Mouse (Mus musculus): ENCODE measurements around the gene Ppp1r12b. TPM values are rescaled to one million over a fixed set of nuclear protein-coding genes. Genes with fewer than 3 reads are reported as not detected.

The Ppp1r12b gene
- polyA plus RNA-seq, 1 experiment from 2014 or later, result 3.2 TPM

DNA sequence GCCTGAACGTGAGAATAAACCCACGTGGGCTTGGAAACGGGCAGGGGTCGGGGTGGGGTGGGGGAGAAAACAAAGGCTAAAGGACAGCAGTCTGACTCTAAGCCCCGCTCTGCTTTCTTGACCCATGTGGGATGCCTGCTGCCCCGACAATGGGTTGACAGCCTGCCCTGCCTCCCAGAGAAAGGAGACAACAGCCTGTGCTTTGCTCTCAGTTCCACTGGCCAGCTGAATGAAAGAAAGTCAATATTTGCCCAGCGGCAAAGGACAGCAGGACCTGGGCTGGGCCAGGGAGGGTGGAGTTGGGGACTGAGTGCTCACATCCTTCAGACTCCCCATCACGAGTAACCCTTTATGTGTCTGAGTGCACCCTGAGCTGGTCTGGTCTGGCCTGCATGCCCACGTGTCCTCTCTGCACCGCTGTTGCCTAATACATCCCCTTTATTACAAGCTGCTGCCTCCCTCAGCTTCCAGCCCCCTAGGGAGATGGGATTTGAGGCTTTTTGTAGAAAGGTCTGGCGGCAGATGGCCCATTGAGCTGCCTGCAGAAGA, 242.2 kb downstream of the Ppp1r12b start:
- H3K4me2 ChIP-seq (ENCODE audit: low read length), result no peak overlapping the region
- no peak overlapping the region for H3K27ac ChIP-seq
- no peaks in the 10 kb centered on the region for H3K9me3 ChIP-seq (replicated peaks; ENCODE audit: low read length)
- peaks cover 6% of the 10 kb centered on the region for H3K4me1 ChIP-seq (replicated peaks; ENCODE audit: insufficient read depth, low read length)
- WGBS, result 46% methylated on average over 11 of the region's 11 CpGs
- TF ChIP-seq CTCF (IDR thresholded peaks at IDR 0.05; ENCODE audit: low read depth), result no peak
- ATAC-seq (replicated peaks; ENCODE audit: low FRiP score, low read depth), result no peak
- no peaks in the 10 kb centered on the region for H3K36me3 ChIP-seq (ENCODE audit: insufficient read depth, low read length)
- H3K9ac ChIP-seq (ENCODE audit: low read depth, low read length), result no peak overlapping the region
- H3K27me3 ChIP-seq (ENCODE audit: insufficient read depth, low read length), result 0 out of 2 replicates have a peak, but pooled peaks cover 6% of the 10 kb centered on the region
- H3K4me3 ChIP-seq (replicated peaks; ENCODE audit: low read depth, low read length), result no peak overlapping the region
- no peak for DNase-seq (ENCODE audit: low spot score)

- Histone ChIP-seq H3K27ac (no peak overlapping the region), H3K9ac (ENCODE audit: low read depth, low read length) (no peak overlapping the region), H3K4me1 (replicated peaks; ENCODE audit: insufficient read depth, low read length) (peaks cover 6% of the 10 kb centered on the region), H3K4me3 (replicated peaks; ENCODE audit: low read depth, low read length) (no peak overlapping the region), H3K27me3 (ENCODE audit: insufficient read depth, low read length) (0 out of 2 replicates have a peak, but pooled peaks cover 6% of the 10 kb centered on the region), H3K4me2 (ENCODE audit: low read length) (no peak overlapping the region), H3K9me3 (replicated peaks; ENCODE audit: low read length) (no peaks in the 10 kb centered on the region), H3K36me3 (ENCODE audit: insufficient read depth, low read length) (no peaks in the 10 kb centered on the region)
- WGBS, result 84% methylated on average over 9 of the region's 9 CpGs
- ATAC-seq (replicated peaks; ENCODE audit: low FRiP score, low read depth) (no peak), DNase-seq (ENCODE audit: low spot score) (no peak)
- no peak for TF ChIP-seq CTCF (IDR thresholded peaks at IDR 0.05; ENCODE audit: low read depth)
These were observed 242.9 kb downstream of the Ppp1r12b start for GRCm38 (mm10) chr1:134712781-134713299.

GRCm38 (mm10) chr1:134711653-134712052, 244.1 kb downstream of the Ppp1r12b start:
- Histone ChIP-seq H3K4me1 (replicated peaks; ENCODE audit: insufficient read depth, low read length) (peaks cover 6% of the 10 kb centered on the region), H3K27ac (no peak overlapping the region), H3K9ac (ENCODE audit: low read depth, low read length) (no peak overlapping the region), H3K27me3 (ENCODE audit: insufficient read depth, low read length) (0 out of 2 replicates have a peak, but pooled peaks cover 6% of the 10 kb centered on the region), H3K9me3 (replicated peaks; ENCODE audit: low read length) (no peaks in the 10 kb centered on the region), H3K36me3 (ENCODE audit: insufficient read depth, low read length) (no peaks in the 10 kb centered on the region), H3K4me2 (ENCODE audit: low read length) (no peak overlapping the region), H3K4me3 (replicated peaks; ENCODE audit: low read depth, low read length) (no peak overlapping the region)
- ATAC-seq (replicated peaks; ENCODE audit: low FRiP score, low read depth) (no peak), DNase-seq (ENCODE audit: low spot score) (no peak)
- 68% methylated on average over 5 of the region's 5 CpGs for WGBS
- no peak for TF ChIP-seq CTCF (IDR thresholded peaks at IDR 0.05; ENCODE audit: low read depth)

GRCm38 (mm10) chr1:134711061-134711460, 244.7 kb downstream of the Ppp1r12b start:
- no peaks in the 10 kb centered on the region for H3K36me3 ChIP-seq (ENCODE audit: insufficient read depth, low read length)
- DNase-seq (ENCODE audit: low spot score) (no peak), ATAC-seq (replicated peaks; ENCODE audit: low FRiP score, low read depth) (no peak)
- 0 out of 2 replicates have a peak, but pooled peaks cover 6% of the 10 kb centered on the region for H3K27me3 ChIP-seq (ENCODE audit: insufficient read depth, low read length)
- H3K4me2 ChIP-seq (ENCODE audit: low read length), result no peak overlapping the region
- H3K27ac ChIP-seq, result no peak overlapping the region
- peaks cover 6% of the 10 kb centered on the region for H3K4me1 ChIP-seq (replicated peaks; ENCODE audit: insufficient read depth, low read length)
- no peak for TF ChIP-seq CTCF (IDR thresholded peaks at IDR 0.05; ENCODE audit: low read depth)
- H3K9me3 ChIP-seq (replicated peaks; ENCODE audit: low read length), result no peaks in the 10 kb centered on the region
- no peak overlapping the region for H3K9ac ChIP-seq (ENCODE audit: low read depth, low read length)
- WGBS, result 54% methylated on average over 7 of the region's 7 CpGs
- no peak overlapping the region for H3K4me3 ChIP-seq (replicated peaks; ENCODE audit: low read depth, low read length)

GRCm38 (mm10) chr1:134709411-134710306, 246.1 kb downstream of the Ppp1r12b start:
- 13% methylated on average over 26 of the region's 26 CpGs for WGBS
- no peaks in the 10 kb centered on the region for H3K9me3 ChIP-seq (replicated peaks; ENCODE audit: low read length)

GRCm38 (mm10) chr1:134708801-134709385, 246.8 kb downstream of the Ppp1r12b start:
- no peak for TF ChIP-seq CTCF (IDR thresholded peaks at IDR 0.05; ENCODE audit: low read depth)
- ATAC-seq (replicated peaks; ENCODE audit: low FRiP score, low read depth) (peak; percentile 41), DNase-seq (ENCODE audit: low spot score) (peak; percentile 62)

More at GRCm38 (mm10) chr1:134709411-134710306, 246.1 kb downstream of the Ppp1r12b start:
- peak overlapping the region; percentile 91 for H3K4me2 ChIP-seq (ENCODE audit: low read length)
- peak overlapping the region; percentile 8; the same call in 1 of the 2 replicates for H3K27ac ChIP-seq
- ATAC-seq (replicated peaks; ENCODE audit: low FRiP score, low read depth), result 0 out of 2 replicates have a peak, but pooled peaks have one; percentile 19
- TF ChIP-seq CTCF (IDR thresholded peaks at IDR 0.05; ENCODE audit: low read depth), result peak; percentile 26; the same call in 1 of the 2 replicates
- peak; percentile 18 for DNase-seq (ENCODE audit: low spot score)
- H3K4me1 ChIP-seq (replicated peaks; ENCODE audit: insufficient read depth, low read length), result peaks cover 6% of the 10 kb centered on the region
- peak overlapping the region; percentile 50 for H3K4me3 ChIP-seq (replicated peaks; ENCODE audit: low read depth, low read length)
- 0 out of 2 replicates have a peak, but pooled peaks cover 6% of the 10 kb centered on the region for H3K27me3 ChIP-seq (ENCODE audit: insufficient read depth, low read length)
- H3K9ac ChIP-seq (ENCODE audit: low read depth, low read length), result peak overlapping the region; percentile 55
- H3K36me3 ChIP-seq (ENCODE audit: insufficient read depth, low read length), result no peaks in the 10 kb centered on the region

More at GRCm38 (mm10) chr1:134708801-134709385, 246.8 kb downstream of the Ppp1r12b start:
- Histone ChIP-seq H3K9ac (ENCODE audit: low read depth, low read length) (peak overlapping the region; percentile 55), H3K27ac (peak overlapping the region; percentile 8; the same call in 1 of the 2 replicates), H3K4me1 (replicated peaks; ENCODE audit: insufficient read depth, low read length) (peaks cover 6% of the 10 kb centered on the region), H3K4me3 (replicated peaks; ENCODE audit: low read depth, low read length) (peak overlapping the region; percentile 50), H3K9me3 (replicated peaks; ENCODE audit: low read length) (no peaks in the 10 kb centered on the region), H3K27me3 (ENCODE audit: insufficient read depth, low read length) (0 out of 2 replicates have a peak, but pooled peaks cover 6% of the 10 kb centered on the region), H3K4me2 (ENCODE audit: low read length) (peak overlapping the region; percentile 91), H3K36me3 (ENCODE audit: insufficient read depth, low read length) (no peaks in the 10 kb centered on the region)
- WGBS, result under 1% methylated on average over 46 of the region's 46 CpGs
